Mouse (Mus musculus) kidney, embryonic 16.5 days (tissue): ENCODE results near the gene Pim1. TPM values are rescaled to one million over a fixed set of nuclear protein-coding genes. Genes with fewer than 3 reads are reported as not detected.

Experiments used
- ATAC-seq: fragments of 200-750 bp; cut with Nextera tagmentation; 2 replicates; pipeline ENCODE4 v1.8.0; 2017; ENCODE audit warnings: moderate TSS enrichment; ENCODE audit not compliant: low FRiP score, low TSS enrichment
- H3K27ac ChIP-seq: fragments of 300-500 bp; sonication (generic); 2 replicates; pipeline ENCODE4 v1.5.1; 2014; ENCODE audit warnings: low read length
- H3K27me3 ChIP-seq: fragments of 300-500 bp; sonication (generic); 2 replicates; pipeline ENCODE4 v1.6.1; 2014; ENCODE audit warnings: low read length, control low read depth, mixed read lengths; ENCODE audit not compliant: insufficient read depth
- H3K36me3 ChIP-seq: fragments of 300-500 bp; sonication (generic); 2 replicates; pipeline ENCODE4 v1.6.1; 2014; ENCODE audit warnings: low read length, control low read depth, mixed read lengths; ENCODE audit not compliant: insufficient read depth
- H3K4me1 ChIP-seq: fragments of 300-500 bp; sonication (generic); 2 replicates; pipeline ENCODE4 v1.6.1; 2014; ENCODE audit warnings: low read length, control low read depth, mixed read lengths; ENCODE audit not compliant: insufficient read depth
- H3K4me2 ChIP-seq: fragments of 300-500 bp; sonication (generic); replicated peaks from 2 replicates; pipeline ENCODE4 v1.6.1; 2014; ENCODE audit warnings: low read depth, low read length
- H3K4me3 ChIP-seq: fragments of 300-500 bp; sonication (generic); 2 replicates; pipeline ENCODE4 v1.5.1; 2014; ENCODE audit warnings: mild to moderate bottlenecking, low read length
- H3K9ac ChIP-seq: fragments of 300-500 bp; sonication (generic); replicated peaks from 2 replicates; pipeline ENCODE4 v1.6.1; 2014; ENCODE audit warnings: low read length
- H3K9me3 ChIP-seq: fragments of 300-500 bp; sonication (generic); 2 replicates; pipeline ENCODE4 v1.6.1; 2016; ENCODE audit warnings: low read length, control low read depth
- WGBS: fragments of 180-500 bp; shearing (Covaris S2); extraction: QIAGEN DNeasy Blood & Tissue Kit; methylation state at CpG from one replicate; pipeline ENCODE4 v1.1.7; 2014; 5-methylcytosine and 5-hydroxymethylcytosine counted together
- polyA plus RNA-seq: library from polyadenylated mRNA; unstranded; fragments of >200 nt; fragmentation: Nextera tagmentation; extraction: Ambion mirVana; gene quantifications from 2 replicates; pipeline ENCODE4 v1.2.1, GENCODE M21; 2015

The Pim1 gene
- polyA plus RNA-seq, 1 experiment from 2014 or later, result 12.5 TPM

DNA sequence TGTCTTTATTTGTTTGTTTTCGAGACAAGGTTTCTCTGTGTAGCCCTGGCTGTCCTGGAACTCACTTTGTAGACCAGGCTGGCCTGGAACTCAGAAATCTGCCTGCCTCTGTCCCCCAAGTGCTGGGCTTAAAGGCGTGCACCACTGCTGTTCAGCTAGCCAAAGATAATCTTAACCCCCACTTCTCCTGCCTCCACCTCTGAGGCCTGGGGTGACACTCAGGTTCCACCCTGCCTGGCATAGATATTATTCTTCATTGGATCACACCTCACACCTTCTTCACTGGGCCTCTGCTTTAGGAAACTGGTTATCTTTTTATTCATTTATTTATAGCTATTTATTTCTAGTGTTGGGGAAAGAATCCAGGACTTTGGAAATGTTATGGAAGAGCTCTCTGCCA, 10.3 kb upstream of the Pim1 start:
- H3K9me3 ChIP-seq, result peaks cover 5% of the 10 kb centered on the region; the same call in 1 of the 2 replicates
- H3K27me3 ChIP-seq, result no peaks in the 10 kb centered on the region
- H3K4me3 ChIP-seq, result no peak overlapping the region
- no peaks in the 10 kb centered on the region for H3K36me3 ChIP-seq
- H3K4me2 ChIP-seq, result no peak overlapping the region
- ATAC-seq, result no peak
- 79% methylated on average over 2 of the region's 2 CpGs for WGBS
- no peak overlapping the region for H3K27ac ChIP-seq
- no peaks in the 10 kb centered on the region for H3K4me1 ChIP-seq
- no peak overlapping the region for H3K9ac ChIP-seq

GRCm38 (mm10) chr17:29482632-29483031, 7.9 kb upstream of the Pim1 start:
- H3K4me2 ChIP-seq, result no peak overlapping the region
- no peak overlapping the region for H3K9ac ChIP-seq
- peaks cover 5% of the 10 kb centered on the region; the same call in 1 of the 2 replicates for H3K9me3 ChIP-seq
- no peak overlapping the region for H3K27ac ChIP-seq
- no peaks in the 10 kb centered on the region for H3K4me1 ChIP-seq
- 90% methylated on average over 7 of the region's 7 CpGs for WGBS
- H3K36me3 ChIP-seq, result no peaks in the 10 kb centered on the region
- no peak overlapping the region for H3K4me3 ChIP-seq
- H3K27me3 ChIP-seq, result no peaks in the 10 kb centered on the region
- ATAC-seq, result no peak

DNA sequence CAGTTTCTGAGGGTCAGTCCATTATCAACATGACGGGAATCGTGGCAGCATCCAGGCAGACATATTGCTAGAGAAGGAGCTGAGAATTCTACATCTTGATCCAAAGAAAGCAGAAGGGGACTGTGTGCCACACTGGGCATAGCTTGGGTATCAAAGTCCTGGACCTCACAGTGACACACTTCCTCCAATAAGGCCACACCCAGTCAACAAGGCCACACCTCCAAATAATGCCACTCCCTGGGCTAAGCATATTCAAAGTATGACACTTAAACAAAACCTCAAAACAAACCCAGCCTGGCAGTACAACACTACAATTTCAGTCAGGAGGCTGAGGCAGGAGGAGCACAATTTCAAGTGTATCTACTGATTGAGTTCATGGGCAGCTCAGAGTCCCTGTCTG, 7.3 kb upstream of the Pim1 start:
- Histone ChIP-seq H3K9ac (no peak overlapping the region), H3K9me3 (peaks cover 5% of the 10 kb centered on the region; the same call in 1 of the 2 replicates)
- 95% methylated on average over 2 of the region's 2 CpGs for WGBS

GRCm38 (mm10) chr17:29484431-29484830, 6.1 kb upstream of the Pim1 start:
- Histone ChIP-seq H3K27ac (no peak overlapping the region), H3K4me2 (no peak overlapping the region), H3K9ac (no peak overlapping the region), H3K27me3 (no peaks in the 10 kb centered on the region), H3K9me3 (peaks cover 5% of the 10 kb centered on the region; the same call in 1 of the 2 replicates), H3K4me3 (no peak overlapping the region), H3K4me1 (peaks cover 6% of the 10 kb centered on the region; the same call in 1 of the 2 replicates), H3K36me3 (no peaks in the 10 kb centered on the region)
- ATAC-seq, result no peak
- 84% methylated on average over 2 of the region's 2 CpGs for WGBS

More for the DNA sequence above, 7.3 kb upstream of the Pim1 start:
- no peaks in the 10 kb centered on the region for H3K27me3 ChIP-seq
- no peaks in the 10 kb centered on the region for H3K36me3 ChIP-seq
- no peak overlapping the region for H3K4me2 ChIP-seq
- no peak overlapping the region for H3K4me3 ChIP-seq
- no peaks in the 10 kb centered on the region for H3K4me1 ChIP-seq
- no peak overlapping the region for H3K27ac ChIP-seq
- no peak for ATAC-seq

GRCm38 (mm10) chr17:29485336-29486233, 5.0 kb upstream of the Pim1 start:
- WGBS, result 75% methylated on average over 3 of the region's 3 CpGs
- Histone ChIP-seq H3K9ac (no peak overlapping the region), H3K4me3 (no peak overlapping the region), H3K9me3 (peaks cover 5% of the 10 kb centered on the region; the same call in 1 of the 2 replicates), H3K4me1 (peaks cover 6% of the 10 kb centered on the region; the same call in 1 of the 2 replicates), H3K4me2 (no peak overlapping the region), H3K27ac (no peak overlapping the region), H3K27me3 (no peaks in the 10 kb centered on the region), H3K36me3 (no peaks in the 10 kb centered on the region)
- no peak for ATAC-seq

- Histone ChIP-seq H3K27me3 (no peaks in the 10 kb centered on the region), H3K27ac (peak overlapping the region; percentile 23; the same call in 1 of the 2 replicates), H3K9me3 (no peaks in the 10 kb centered on the region), H3K36me3 (no peaks in the 10 kb centered on the region), H3K4me1 (peaks cover 12% of the 10 kb centered on the region), H3K4me2 (no peak overlapping the region), H3K9ac (no peak overlapping the region), H3K4me3 (no peak overlapping the region)
- ATAC-seq, result no peak
- WGBS, result 86% methylated on average over 8 of the region's 8 CpGs
Measured at GRCm38 (mm10) chr17:29488257-29488977, 2.1 kb upstream of the Pim1 start.

DNA sequence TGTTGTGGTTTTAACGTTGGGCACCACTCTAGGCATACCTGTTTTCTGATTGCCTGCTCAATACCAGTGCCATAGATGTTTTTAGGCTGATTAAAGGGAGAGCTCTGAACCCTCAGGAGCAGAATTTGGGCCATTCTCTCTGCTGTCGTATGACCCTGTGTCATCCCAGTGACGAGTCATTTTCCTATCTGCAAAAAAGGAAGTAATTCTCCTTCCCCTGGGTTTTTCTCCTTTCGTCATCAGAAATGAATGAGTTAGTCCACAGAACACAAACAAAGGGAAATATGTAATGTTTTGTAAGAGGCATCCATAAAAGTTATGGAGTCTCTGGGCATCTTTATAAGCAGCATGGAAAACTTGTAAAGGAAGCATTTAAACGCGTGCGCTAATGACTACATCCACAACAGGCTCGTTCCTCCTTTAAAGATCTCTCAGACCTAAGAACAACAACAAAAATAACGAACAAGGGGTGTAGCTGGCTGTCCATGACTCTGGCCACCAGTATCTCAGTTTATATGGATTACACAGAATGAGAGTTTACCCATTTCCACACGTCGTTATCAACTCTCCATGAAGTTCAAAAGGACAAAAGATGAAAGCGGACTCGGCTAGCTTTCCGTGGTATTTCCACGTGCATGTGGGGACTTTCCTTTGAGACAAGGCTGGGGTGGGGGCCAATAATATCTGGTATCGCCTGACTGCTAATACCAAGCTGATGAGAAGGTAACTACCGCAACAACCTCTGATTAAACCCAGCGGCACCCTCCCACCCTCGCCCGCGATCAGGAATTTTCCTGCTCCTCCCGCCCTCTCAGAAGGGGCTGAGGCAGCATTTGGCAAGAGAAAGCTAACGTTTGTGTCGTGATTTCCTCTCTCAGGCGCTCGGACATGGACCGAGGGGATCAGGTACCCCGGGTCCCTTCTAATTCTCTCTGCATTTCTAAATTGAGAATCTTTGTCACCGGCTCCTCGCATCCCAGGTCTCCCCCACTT, 1.3 kb upstream of the Pim1 start:
- ATAC-seq, result no peak

DNA sequence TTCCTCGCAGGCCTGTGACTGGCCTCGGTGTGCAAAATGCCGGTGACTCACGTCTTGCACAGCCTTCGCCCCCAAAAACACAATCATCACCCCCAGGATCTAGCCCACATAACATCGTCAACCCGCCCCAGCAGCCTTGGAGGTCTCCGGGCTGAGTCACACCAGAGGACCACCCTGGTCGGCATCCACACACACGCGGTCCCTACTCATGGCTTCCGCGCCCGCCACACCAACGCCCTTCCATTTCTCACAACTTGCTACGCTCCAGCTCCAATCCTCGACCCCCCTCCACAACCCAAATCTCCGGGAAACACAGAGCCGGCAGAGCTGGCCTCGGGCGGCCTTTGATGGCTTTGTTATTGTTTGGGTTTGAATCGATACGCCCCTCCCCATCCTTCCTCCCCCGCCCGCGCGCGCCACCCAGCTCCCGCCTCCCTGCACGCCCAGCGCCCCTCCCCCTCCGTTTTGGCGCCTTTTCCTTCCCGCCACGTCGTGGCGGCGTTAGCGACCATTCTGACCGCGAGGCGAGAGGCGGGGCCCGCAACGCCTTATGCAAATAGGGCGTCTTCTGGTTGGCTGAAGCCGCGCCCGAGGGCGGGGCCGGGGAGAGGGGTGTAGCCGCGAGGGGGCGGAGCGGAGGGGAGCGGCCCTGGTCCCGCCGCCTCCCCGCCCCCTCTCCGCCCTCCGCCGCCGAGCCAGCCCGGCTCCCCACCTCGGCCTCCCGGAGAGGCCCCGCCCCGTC, 411 bp upstream of the Pim1 start:
- 0% methylated on average over 48 of the region's 68 CpGs for WGBS
- H3K27ac ChIP-seq, result peak overlapping the region; percentile 91
- peak overlapping the region; percentile 98 for H3K4me3 ChIP-seq
- peak overlapping the region; percentile 84 for H3K4me2 ChIP-seq
- peaks cover 18% of the 10 kb centered on the region for H3K4me1 ChIP-seq
- peak; percentile 94 for ATAC-seq
- H3K36me3 ChIP-seq, result peaks cover 12% of the 10 kb centered on the region; the same call in 1 of the 2 replicates
- H3K27me3 ChIP-seq, result no peaks in the 10 kb centered on the region
- H3K9ac ChIP-seq, result peak overlapping the region; percentile 91
- H3K9me3 ChIP-seq, result no peaks in the 10 kb centered on the region

More for the DNA sequence above, 1.3 kb upstream of the Pim1 start:
- Histone ChIP-seq H3K4me1 (peaks cover 15% of the 10 kb centered on the region), H3K4me3 (peak overlapping the region; percentile 64), H3K27ac (peak overlapping the region; percentile 91), H3K9me3 (no peaks in the 10 kb centered on the region), H3K36me3 (peaks cover 8% of the 10 kb centered on the region; the same call in 1 of the 2 replicates), H3K9ac (peak overlapping the region; percentile 77), H3K27me3 (no peaks in the 10 kb centered on the region), H3K4me2 (peak overlapping the region; percentile 84)
- WGBS, result 7% methylated on average over 30 of the region's 30 CpGs
